ENCODE assay signal across 28 mouse cellular contexts in genomic region chrX:71853798-71854197, GRCm38 (mm10). TPM values are rescaled to one million over a fixed set of nuclear protein-coding genes. Genes with fewer than 3 reads are reported as not detected.
A peak's percentile ranks its signal among the peaks of the same experiment; 100 is the strongest.
DNase-seq lines count a peak whose midpoint lies in the region; ATAC-seq lines count a peak whose summit lies in the region.
"Had no signal": no experiment of that assay in that cellular context is flagged by ENCODE, and none has a peak within 500 bp of the region (broad histone marks: within the 10 kb centered on the region; RNA-seq: fewer than 3 reads in every experiment).

No protein-coding gene starts in this region.

- intact Hi-C loops in gastrocnemius, postnatal 14 days (cut with DNase I; ENCODE audit: low total_unique reads) = no loop called here

- peak; percentile 1 for DNase-seq in embryonic facial prominence, embryonic 11.5 days (ENCODE audit: low spot score)
- no peak for DNase-seq in embryonic facial prominence, embryonic 10.5 days (ENCODE audit: low spot score)
- peak; percentile 7 for DNase-seq in 416B (ENCODE audit: low read depth)
- DNase-seq in NIH3T3 (ENCODE audit: low read depth) = peak; percentile 21
- peak; percentile 10 for DNase-seq in forelimb bud, embryonic 11.5 days (ENCODE audit: low read depth, low spot score)
- no peak for DNase-seq in layer of hippocampus, postnatal 14 days (ENCODE audit: low spot score in 2 of 2)
- DNase-seq in ovary, postnatal 14 days (ENCODE audit: low spot score) = no peak
- DNase-seq in gastrocnemius, postnatal 14 days = no peak
- DNase-seq: cerebellum, adult 18-20 months; cerebellum, postnatal 25 days; forebrain, postnatal 0 days; gastrocnemius, postnatal 10 days; heart, adult 11 months; heart, postnatal 4 days; kidney, postnatal 14 days; layer of hippocampus, adult 9-11 months; liver, postnatal 0 days; lung, postnatal 36 days; thymus, adult 2 months had no signal

- H3K36me3 ChIP-seq in embryonic facial prominence, embryonic 11.5 days (replicated peaks; ENCODE audit: control insufficient read depth, insufficient read depth, low read depth, low read length) = no peaks in the 10 kb centered on the region
- no peaks in the 10 kb centered on the region for H3K36me3 ChIP-seq in embryonic facial prominence, embryonic 10.5 days (replicated peaks)
- H3K36me3 ChIP-seq: embryonic facial prominence, embryonic 13.5 days; liver, embryonic 12.5 days; midbrain, embryonic 12.5 days; neural tube, embryonic 13.5 days had no signal

- no peak for ATAC-seq in embryonic facial prominence, embryonic 11.5 days (replicated peaks; ENCODE audit: insufficient number of reproducible peaks, low FRiP score, low TSS enrichment, low read depth)
- ATAC-seq: CD4-positive, CD25-positive, alpha-beta regulatory T cell, adult 4 months; forebrain, postnatal 0 days; intestine, postnatal 0 days; liver, embryonic 12.5 days; liver, postnatal 0 days had no signal

- H3K9me3 ChIP-seq in embryonic facial prominence, embryonic 11.5 days (replicated peaks; ENCODE audit: control insufficient read depth, low read length) = no peaks in the 10 kb centered on the region
- H3K9me3 ChIP-seq in embryonic facial prominence, embryonic 10.5 days = no peaks in the 10 kb centered on the region
- H3K9me3 ChIP-seq: embryonic facial prominence, embryonic 13.5 days; liver, embryonic 12.5 days; midbrain, embryonic 12.5 days; neural tube, embryonic 13.5 days had no signal

- no peak overlapping the region for H3K9ac ChIP-seq in embryonic facial prominence, embryonic 11.5 days (replicated peaks; ENCODE audit: low read length)
- H3K9ac ChIP-seq: embryonic facial prominence, embryonic 13.5 days; forebrain, postnatal 0 days; hindbrain, embryonic 14.5 days; liver, embryonic 12.5 days; liver, postnatal 0 days; midbrain, embryonic 12.5 days; neural tube, embryonic 13.5 days had no signal

- no peaks in the 10 kb centered on the region for H3K27me3 ChIP-seq in embryonic facial prominence, embryonic 11.5 days (ENCODE audit: control insufficient read depth, insufficient read depth, low read length)
- no peaks in the 10 kb centered on the region for H3K27me3 ChIP-seq in embryonic facial prominence, embryonic 10.5 days (replicated peaks; ENCODE audit: low read depth, poor library complexity, severe bottlenecking)
- H3K27me3 ChIP-seq: embryonic facial prominence, embryonic 13.5 days; liver, embryonic 12.5 days; midbrain, embryonic 12.5 days; neural tube, embryonic 13.5 days had no signal

- H3K27ac ChIP-seq in embryonic facial prominence, embryonic 11.5 days (replicated peaks; ENCODE audit: low read depth, low read length) = no peak overlapping the region
- H3K27ac ChIP-seq in embryonic facial prominence, embryonic 10.5 days (replicated peaks) = no peak overlapping the region
- H3K27ac ChIP-seq: embryonic facial prominence, embryonic 13.5 days; hindbrain, embryonic 14.5 days; left cerebral cortex, adult 2 months; liver, embryonic 12.5 days; midbrain, embryonic 12.5 days; neural tube, embryonic 13.5 days had no signal

- no peak overlapping the region for H3K4me2 ChIP-seq in embryonic facial prominence, embryonic 11.5 days (ENCODE audit: low read depth, low read length)
- H3K4me2 ChIP-seq: embryonic facial prominence, embryonic 13.5 days; heart, embryonic 11.5 days; hindbrain, embryonic 14.5 days; liver, embryonic 12.5 days; midbrain, embryonic 12.5 days; neural tube, embryonic 13.5 days had no signal

- no peak overlapping the region for H3K4me3 ChIP-seq in embryonic facial prominence, embryonic 11.5 days (ENCODE audit: low read depth, low read length)
- no peak overlapping the region for H3K4me3 ChIP-seq in embryonic facial prominence, embryonic 10.5 days
- H3K4me3 ChIP-seq: embryonic facial prominence, embryonic 13.5 days; left cerebral cortex, adult 2 months; liver, embryonic 12.5 days; midbrain, embryonic 12.5 days; neural tube, embryonic 13.5 days had no signal

- H3K4me1 ChIP-seq in embryonic facial prominence, embryonic 11.5 days (ENCODE audit: control insufficient read depth, insufficient read depth, low read length) = no peaks in the 10 kb centered on the region
- no peaks in the 10 kb centered on the region for H3K4me1 ChIP-seq in embryonic facial prominence, embryonic 10.5 days
- H3K4me1 ChIP-seq: embryonic facial prominence, embryonic 13.5 days; liver, embryonic 12.5 days; midbrain, embryonic 12.5 days; neural tube, embryonic 13.5 days had no signal

RNA-seq across cellular contexts. Expression of gene Vma21, which starts 38.1 kb away (rescaled TPM):
- polyA plus RNA-seq in embryonic facial prominence, embryonic 11.5 days (2014; fragmentation: Nextera tagmentation; extraction: Ambion mirVana) = 28.9 and 38.0 TPM in 2 replicates
- polyA plus RNA-seq in embryonic facial prominence, embryonic 10.5 days (2016; fragmentation: Nextera tagmentation; extraction: Ambion mirVana) = 43.3 and 44.9 TPM in 2 replicates
- total RNA-seq in layer of hippocampus, postnatal 14 days (2021) = 10 to 100 TPM; 34.7 to 38.0 TPM
- 10 to 100 TPM; 19.1 to 22.2 TPM for total RNA-seq in gastrocnemius, postnatal 14 days (2021)

Comparison
In these comparisons a context has a peak if more than half of its experiments do, and no peak if none do; other contexts are left out.
1. DNase-seq: peak in embryonic facial prominence, embryonic 11.5 days (single experiment), 416B (single experiment), NIH3T3 (single experiment) and forelimb bud, embryonic 11.5 days (single experiment); none in embryonic facial prominence, embryonic 10.5 days (single experiment), layer of hippocampus, postnatal 14 days (0 of 2), ovary, postnatal 14 days (single experiment) and gastrocnemius, postnatal 14 days (single experiment).